Mouse (Mus musculus): ENCODE measurements around the gene Vsir. TPM values are rescaled to one million over a fixed set of nuclear protein-coding genes. Genes with fewer than 3 reads are reported as not detected.

Vsir gene
- total RNA-seq, 2 experiments from 2014 or later = 6.2 to 6.4 TPM

DNA sequence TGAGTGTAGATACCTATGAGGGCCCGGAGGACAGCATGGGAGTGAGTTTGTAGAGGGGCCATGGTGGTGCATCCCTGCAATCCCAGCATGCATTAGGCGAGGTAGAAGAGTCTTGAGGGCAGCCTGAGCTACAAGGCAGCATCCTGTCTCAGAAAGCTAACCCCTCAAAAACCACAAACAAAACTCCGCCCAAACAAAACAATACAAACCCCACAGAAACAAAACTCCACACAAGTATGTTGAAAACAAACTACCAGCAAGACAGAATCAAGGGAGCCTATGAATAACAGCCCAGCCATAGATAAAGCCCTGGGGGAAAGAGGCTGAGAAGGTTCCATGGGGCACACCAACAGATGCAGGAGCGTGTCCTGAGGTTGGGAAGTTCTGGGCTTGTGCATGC lies 595 bp upstream of the Vsir start:
- DNase-seq = no peak
- TF ChIP-seq CTCF (IDR thresholded peaks at IDR 0.05) = no peak
- intact Hi-C loops (cut with DNase I) = loop anchor here (5.0 kb wide), 2 partner anchors 36 to 61 kb away; no protein-coding TSS in a partner anchor
- Histone ChIP-seq H3K4me3 (no peak overlapping the region; the same call in 1 of the 2 replicates), H3K27ac (no peak overlapping the region)

DNA sequence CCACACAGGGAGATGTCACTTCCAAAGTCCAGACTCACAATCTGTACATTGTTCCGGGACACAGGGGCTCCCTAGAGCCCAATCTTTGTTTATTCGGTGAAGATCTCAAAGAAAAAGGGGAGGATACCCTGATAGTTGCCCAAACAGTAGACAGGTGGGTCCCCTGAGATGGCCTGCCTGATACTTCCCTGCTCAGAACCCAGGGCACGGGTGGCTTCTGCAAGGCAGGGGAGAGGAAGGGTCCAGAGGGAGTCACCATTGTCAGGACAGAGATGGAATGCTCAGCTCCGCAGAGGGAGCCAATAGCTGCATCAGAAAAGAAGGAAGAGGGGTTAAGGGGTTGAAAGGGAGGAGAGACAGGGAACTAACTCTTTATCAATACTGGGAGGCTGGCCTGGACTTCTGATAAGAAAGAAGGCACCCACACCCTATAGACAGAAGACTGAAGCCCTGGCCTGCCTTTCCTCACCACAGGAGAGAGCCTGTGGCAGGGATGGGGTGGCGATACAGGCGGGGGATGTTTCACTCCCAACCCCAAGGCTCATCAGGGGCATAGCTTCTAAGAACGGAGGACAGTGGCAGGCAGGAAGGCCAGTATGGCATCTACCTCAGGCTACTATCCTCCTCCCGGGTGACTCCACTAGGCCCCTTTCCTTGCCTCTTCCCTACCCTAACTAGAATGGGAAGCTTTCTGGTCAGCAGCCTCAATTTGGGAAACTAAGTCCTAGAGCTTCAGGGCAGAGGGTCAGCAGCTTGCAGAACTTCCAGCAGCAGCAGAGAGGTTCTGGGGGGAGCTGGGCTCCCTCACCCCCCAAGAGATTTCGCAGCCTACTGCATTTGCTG lies 1.3 kb downstream of the Vsir start:
- DNase-seq = peak; percentile 12
- Histone ChIP-seq H3K4me3 (peak overlapping the region; percentile 78), H3K27ac (peak overlapping the region; percentile 92)
- intact Hi-C loops (cut with DNase I) = loop anchor here (5.0 kb wide), 2 partner anchors 34 to 59 kb away; no protein-coding TSS in a partner anchor
- no peak for TF ChIP-seq CTCF (IDR thresholded peaks at IDR 0.05)

DNA sequence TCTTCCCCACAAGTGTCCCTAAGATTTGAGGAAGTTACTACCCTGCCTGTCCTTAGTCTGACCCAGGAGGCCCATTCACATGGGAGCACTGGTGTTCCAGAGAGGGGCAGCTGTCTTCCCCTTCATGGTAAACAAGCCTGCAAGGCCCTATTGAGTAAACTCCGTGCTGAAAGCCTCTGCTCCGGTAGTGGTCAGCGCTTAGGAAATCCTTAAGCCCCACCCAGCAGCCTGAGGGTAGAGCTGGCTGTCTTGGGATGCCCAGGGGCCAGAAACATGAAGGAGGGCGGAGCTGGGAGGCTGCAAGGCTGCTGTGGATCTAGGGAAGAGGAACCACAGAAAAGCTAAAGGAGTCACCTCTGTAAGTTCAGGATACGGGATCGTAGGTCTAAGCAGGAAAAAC lies 2.4 kb downstream of the Vsir start:
- no peak for TF ChIP-seq CTCF (IDR thresholded peaks at IDR 0.05)
- peak; percentile 79 for DNase-seq
- intact Hi-C loops (cut with DNase I) = loop anchor here (5.0 kb wide), 2 partner anchors 33 to 58 kb away; no protein-coding TSS in a partner anchor
- peak overlapping the region; percentile 92 for H3K27ac ChIP-seq
- peak overlapping the region; percentile 78 for H3K4me3 ChIP-seq

DNA sequence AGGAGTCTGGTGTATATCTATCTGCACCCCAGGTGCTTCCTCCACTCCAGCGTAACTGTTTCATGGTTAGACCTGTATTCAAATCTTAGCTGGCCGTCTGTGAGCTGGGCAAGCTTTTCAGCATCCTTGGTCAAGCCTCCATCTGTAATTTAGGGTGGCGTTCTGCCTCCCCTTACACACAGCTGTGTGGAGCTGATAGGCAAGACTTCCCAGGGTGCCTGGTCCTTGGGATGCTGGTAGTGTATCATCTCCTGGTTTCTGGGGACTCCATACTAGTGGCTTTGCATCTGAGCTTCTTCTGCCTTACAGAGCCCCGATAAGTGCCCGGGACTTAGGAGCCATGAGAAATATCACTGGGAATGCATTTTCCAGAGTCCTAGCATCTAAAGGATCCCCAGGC lies 3.0 kb downstream of the Vsir start:
- Histone ChIP-seq H3K27ac (peak overlapping the region; percentile 92), H3K4me3 (peak overlapping the region; percentile 78)
- TF ChIP-seq CTCF (IDR thresholded peaks at IDR 0.05) = no peak
- intact Hi-C loops (cut with DNase I) = loop anchor here (5.0 kb wide), 2 partner anchors 33 to 58 kb away; no protein-coding TSS in a partner anchor
- DNase-seq = peak; percentile 4

DNA sequence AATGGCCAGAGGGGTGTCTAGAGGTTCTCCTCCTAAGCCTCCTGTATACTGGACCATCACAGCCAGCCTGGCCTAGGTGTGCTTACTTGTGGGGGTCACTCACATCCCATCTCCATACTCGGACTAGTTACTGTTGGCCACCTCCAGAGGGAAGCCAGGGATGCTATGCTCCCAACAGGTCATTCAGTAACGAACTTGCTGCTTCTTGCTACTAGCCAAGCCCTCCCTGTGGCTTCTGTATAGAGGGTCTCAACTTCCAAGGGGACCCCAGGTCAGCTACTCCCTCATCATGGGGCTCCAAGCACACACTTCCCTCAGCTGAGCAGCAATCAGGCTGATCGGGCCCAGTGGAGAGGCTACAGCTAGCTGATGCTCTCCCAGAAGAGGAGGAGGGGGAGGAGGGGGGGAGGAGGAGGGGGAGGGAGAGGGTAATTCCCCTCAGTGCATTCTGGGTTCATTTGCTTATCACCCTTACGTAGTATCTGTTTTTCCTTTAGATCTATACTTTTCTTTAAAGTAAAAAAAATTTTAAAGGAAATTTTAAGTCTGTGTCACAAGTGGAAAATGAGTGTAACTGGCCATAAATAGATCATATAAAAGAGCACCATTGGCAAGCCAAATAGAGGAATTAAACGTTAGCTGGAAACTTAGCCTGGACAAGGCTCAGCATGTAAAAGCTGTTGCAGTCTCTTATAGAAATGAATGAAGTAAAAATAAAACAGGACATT lies 3.6 kb downstream of the Vsir start:
- DNase-seq = peak; percentile 27
- Histone ChIP-seq H3K27ac (peak overlapping the region; percentile 92), H3K4me3 (peak overlapping the region; percentile 78)
- TF ChIP-seq CTCF (IDR thresholded peaks at IDR 0.05) = no peak
- intact Hi-C loops (cut with DNase I) = no loop called here

DNA sequence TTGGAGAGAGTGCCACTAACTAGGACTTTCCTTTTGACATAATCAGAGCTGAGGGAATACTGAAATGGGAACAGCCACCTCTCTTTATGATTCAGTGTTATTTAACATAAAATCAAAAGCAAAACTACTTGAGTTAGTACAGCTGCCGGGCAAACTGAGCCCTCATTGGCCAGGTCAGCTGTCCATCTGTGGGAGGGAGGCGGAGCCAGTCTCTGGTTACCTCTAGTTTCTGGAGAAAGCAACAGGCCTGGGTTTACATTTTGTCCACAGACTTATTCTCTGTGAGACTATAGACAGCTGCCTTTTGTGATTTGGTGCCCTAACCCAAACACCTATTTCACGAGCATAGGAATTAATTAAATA lies 4.1 kb downstream of the Vsir start:
- peak overlapping the region; percentile 78 for H3K4me3 ChIP-seq
- intact Hi-C loops (cut with DNase I) = no loop called here

DNA sequence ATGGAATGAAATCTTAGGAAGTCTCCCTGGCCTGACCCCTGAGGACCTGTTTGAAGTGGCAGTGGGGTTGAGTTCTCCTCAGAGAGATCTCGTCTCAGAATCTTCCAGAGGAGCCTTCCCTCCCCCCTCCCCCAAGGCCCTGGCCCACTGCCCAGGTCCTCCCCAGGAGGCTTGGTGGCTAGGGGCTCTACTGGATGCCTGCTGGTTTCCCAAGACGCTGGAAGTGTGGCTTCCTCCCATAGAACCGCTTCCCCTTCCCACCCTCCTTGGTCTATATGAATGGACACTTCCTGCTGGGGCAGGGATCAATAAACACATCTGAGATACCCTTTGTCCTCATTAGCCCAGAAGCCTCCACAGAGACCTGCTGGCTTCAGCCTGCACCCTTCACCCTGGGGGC lies 4.6 kb downstream of the Vsir start:
- Histone ChIP-seq H3K4me3 (peak overlapping the region; percentile 78), H3K27ac (peak overlapping the region; percentile 92)
- intact Hi-C loops (cut with DNase I) = no loop called here
- peak; percentile 44 for DNase-seq
- no peak for TF ChIP-seq CTCF (IDR thresholded peaks at IDR 0.05)

More for the DNA sequence above, 4.1 kb downstream of the Vsir start:
- H3K27ac ChIP-seq = peak overlapping the region; percentile 92
- TF ChIP-seq CTCF (IDR thresholded peaks at IDR 0.05) = no peak
- peak; percentile 95 for DNase-seq

DNA sequence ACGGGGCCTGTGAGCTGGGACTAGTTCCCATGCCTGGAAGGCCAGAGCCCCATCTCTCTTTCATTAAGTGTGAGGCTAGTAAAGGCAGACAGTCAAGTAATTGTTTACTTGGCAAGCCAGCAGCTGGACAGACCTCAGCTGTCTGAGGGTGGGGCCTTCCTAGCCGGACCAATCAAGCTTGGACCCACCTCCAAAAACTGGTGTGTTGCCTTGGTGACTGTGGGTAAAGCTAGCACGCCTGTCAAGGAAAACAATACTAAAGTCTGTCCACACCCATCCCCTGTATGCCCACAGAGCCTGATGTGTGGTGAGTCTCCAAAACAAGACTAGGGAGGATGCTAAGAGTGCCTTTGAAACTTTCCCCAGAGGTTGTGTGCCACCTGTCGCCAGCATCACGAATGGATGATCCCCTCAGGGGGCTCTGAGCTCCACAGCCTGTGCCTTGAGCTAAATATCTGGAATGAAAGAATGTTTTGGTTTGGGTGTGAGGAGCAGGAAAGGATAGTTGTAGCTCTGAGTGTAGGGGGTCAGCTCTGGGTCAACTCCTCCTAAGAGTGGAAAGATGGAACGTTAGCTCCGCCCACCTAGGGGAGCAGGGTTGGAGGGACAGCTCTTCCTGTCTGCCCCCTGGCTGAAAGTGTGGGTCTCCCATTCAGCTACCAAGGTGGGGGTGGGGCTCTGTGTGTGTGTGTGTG lies 5.3 kb downstream of the Vsir start:
- H3K27ac ChIP-seq = peak overlapping the region; percentile 92
- intact Hi-C loops (cut with DNase I) = no loop called here
- peak overlapping the region; percentile 78 for H3K4me3 ChIP-seq
- peak; percentile 83 for DNase-seq
- TF ChIP-seq CTCF (IDR thresholded peaks at IDR 0.05) = no peak

DNA sequence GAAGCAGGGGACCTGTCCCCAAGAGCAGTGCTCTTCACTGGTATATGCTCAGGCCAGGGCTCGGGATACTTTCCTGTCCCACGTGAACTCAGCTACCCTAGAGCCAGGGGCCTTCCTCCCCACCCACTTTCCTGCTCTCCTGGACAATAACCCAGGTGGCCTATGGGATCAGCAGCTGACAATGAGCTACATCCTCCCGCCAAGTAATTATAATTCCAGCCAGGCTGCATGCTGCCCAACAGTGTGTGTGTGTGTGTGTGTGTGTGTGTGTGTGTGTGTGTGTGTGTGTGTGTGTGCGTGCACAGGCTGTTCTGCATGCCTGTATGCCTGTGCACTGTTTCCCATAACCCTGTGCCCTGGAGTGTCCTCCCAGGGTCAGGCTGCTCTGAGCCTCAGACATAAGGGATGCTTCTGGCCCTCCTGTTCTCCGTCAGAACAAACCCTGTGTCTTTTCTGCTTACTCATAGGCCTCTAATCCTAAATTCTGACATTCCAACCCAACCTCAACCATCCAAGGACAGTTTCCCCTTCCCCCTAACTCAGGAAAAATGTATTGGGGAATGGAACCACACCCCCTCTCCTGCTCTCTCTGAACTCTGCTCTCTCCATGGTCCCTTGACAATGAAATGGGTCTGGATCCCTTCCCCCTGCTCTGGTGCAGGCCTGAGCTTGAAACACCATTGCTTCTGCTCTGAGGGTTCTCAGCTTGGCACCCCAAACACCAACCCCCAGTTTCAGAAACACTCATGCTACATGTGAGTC lies 6.8 kb downstream of the Vsir start:
- DNase-seq = peak; percentile 43
- intact Hi-C loops (cut with DNase I) = no loop called here
- H3K27ac ChIP-seq = peak overlapping the region; percentile 92
- H3K4me3 ChIP-seq = peak overlapping the region; percentile 26; the same call in 1 of the 2 replicates
- no peak for TF ChIP-seq CTCF (IDR thresholded peaks at IDR 0.05)

DNA sequence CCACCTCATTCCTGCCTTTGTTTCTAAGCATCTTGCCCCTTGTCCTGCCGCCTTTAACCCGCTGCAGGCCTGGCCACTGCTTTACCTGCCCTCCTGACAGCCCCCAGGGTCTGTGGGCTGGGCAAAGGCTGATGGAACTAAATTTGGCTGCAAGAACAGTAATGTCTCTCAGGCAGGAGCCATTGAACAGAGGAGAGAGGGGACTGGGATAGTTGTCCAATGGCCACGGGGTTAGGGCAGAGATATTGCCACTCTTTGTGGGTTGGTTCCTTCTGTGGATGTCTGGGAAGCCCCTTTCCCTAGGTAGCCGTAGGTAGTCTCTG lies 7.3 kb downstream of the Vsir start:
- no peak for DNase-seq
- intact Hi-C loops (cut with DNase I) = no loop called here
- Histone ChIP-seq H3K27ac (peak overlapping the region; percentile 78), H3K4me3 (no peak overlapping the region)
- TF ChIP-seq CTCF (IDR thresholded peaks at IDR 0.05) = no peak

DNA sequence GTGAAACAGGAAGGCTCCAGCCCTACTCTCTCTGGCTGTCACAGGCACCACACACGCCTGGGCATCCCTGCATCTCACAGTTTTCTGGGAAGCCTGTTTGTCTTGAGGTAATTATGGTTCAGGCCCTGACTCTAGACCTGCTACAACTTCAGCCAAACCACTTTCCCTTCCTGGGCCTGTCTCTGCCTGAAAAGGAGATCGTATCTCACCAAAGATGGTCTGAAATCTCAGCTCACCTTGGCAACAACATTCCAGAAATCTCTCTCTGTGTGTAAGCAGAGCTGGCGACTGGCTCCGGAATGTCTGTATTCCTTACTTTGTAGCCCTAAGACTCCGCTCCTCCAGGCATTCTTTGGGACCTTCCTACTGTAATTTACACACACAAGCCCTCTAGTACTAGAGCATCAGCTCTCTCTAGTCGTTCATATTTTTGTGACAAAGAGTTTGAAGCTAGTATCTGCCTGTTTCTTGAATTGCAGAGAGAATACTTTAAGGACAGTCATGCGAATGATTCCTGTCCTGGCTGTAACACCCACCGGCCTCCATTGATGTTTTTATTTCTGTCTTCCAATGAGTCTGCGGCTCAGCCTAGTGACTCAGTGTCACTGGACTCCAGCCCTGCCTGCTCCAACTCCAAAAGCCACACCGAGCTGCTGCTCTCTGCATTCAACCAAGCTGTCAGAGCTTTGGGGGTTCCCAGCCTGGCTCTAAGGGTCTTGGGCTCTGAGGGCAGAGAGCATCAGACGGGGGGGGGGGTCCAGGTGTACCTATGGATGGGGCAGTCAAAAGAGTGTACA lies 8.4 kb downstream of the Vsir start:
- TF ChIP-seq CTCF (IDR thresholded peaks at IDR 0.05) = no peak
- peak; percentile 72 for DNase-seq
- Histone ChIP-seq H3K4me3 (no peak overlapping the region), H3K27ac (peak overlapping the region; percentile 78)
- intact Hi-C loops (cut with DNase I) = no loop called here

All from gastrocnemius, adult 2 months (tissue).